Mouse (Mus musculus) C2C12 (cell line): ENCODE data around the gene Olfr288.

Source experiments
- CTCF ChIP-seq: IDR thresholded peaks from one replicate; pipeline ENCODE4 v1.5.1; 2011; ENCODE audit not compliant: control insufficient read depth, insufficient read depth, insufficient read length
- MAX ChIP-seq: IDR thresholded peaks from one replicate; pipeline ENCODE4 v1.6.1; 2011; ENCODE audit warnings: mild to moderate bottlenecking, control low read depth
- MYOD1 ChIP-seq: IDR thresholded peaks from one replicate; pipeline ENCODE4 v1.6.1; 2011; ENCODE audit warnings: low read depth; ENCODE audit not compliant: control insufficient read depth, insufficient read length
- MYOG ChIP-seq: IDR thresholded peaks from one replicate; pipeline ENCODE4 v1.6.1; 2011; ENCODE audit not compliant: control insufficient read depth, insufficient read length; ENCODE audit errors: extremely low read depth
- USF1 ChIP-seq: IDR thresholded peaks from one replicate; pipeline ENCODE4 v1.6.1; 2011; ENCODE audit warnings: low read depth, mild to moderate bottlenecking, control low read depth, moderate library complexity

- TF ChIP-seq CTCF, result no peak
- TF ChIP-seq MAX, result peak; percentile 70
- TF ChIP-seq USF1, result no peak
- TF ChIP-seq MYOD1, result no peak
- no peak for TF ChIP-seq MYOG
Observed at GRCm38 (mm10) chr15:98145559-98146181, 49.7 kb downstream of the Olfr288 start.
